20 mouse cellular contexts compared by ENCODE assay signal in the genomic region with DNA sequence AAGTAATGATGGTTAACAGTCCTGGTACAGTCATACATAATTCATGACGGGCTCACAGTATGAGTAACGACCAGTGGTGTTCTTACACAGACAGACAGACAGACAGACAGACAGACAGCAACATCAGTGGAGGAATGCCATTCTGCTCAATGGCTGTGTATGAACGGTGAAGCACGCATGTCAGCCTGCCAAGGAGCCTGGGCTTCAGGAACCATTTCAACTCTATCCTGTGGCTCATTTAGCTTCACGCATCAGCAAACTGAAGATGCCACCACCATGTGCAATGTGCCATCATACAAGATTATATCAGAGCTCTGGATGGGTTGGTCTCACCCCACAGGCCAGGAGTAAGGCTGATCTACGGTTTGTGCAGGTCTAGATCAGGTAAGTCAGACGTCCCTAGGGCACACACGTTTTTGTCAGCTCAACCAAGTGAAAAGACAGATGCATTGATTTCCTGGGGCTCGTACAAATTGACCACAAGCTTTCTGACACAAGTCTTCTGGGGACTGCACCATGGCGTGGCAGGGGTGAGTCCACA.
DNase-seq lines count a peak whose midpoint lies in the region; ATAC-seq lines count a peak whose summit lies in the region.
"Had no signal": no experiment of that assay in that cellular context is flagged by ENCODE, and none has a peak within 500 bp of the region (broad histone marks: within the 10 kb centered on the region; RNA-seq: fewer than 3 reads in every experiment).

No protein-coding gene starts in this region.

- H3K27ac ChIP-seq in midbrain, embryonic 11.5 days (ENCODE audit: low read depth, low read length): no peak overlapping the region
- no peak overlapping the region for H3K27ac ChIP-seq in midbrain, embryonic 13.5 days
- H3K27ac ChIP-seq: embryonic facial prominence, embryonic 10.5 days; embryonic facial prominence, embryonic 12.5 days; forebrain, embryonic 13.5 days; forebrain, embryonic 15.5 days had no signal

- no peaks in the 10 kb centered on the region for H3K36me3 ChIP-seq in midbrain, embryonic 11.5 days (ENCODE audit: control insufficient read depth, insufficient read depth, low read length)
- no peaks in the 10 kb centered on the region for H3K36me3 ChIP-seq in midbrain, embryonic 13.5 days
- H3K36me3 ChIP-seq: embryonic facial prominence, embryonic 10.5 days; embryonic facial prominence, embryonic 12.5 days; forebrain, embryonic 15.5 days; G1E had no signal

- 86% methylated on average over 10 of the region's 10 CpGs for WGBS in midbrain, embryonic 11.5 days
- WGBS in midbrain, embryonic 13.5 days: 83% methylated on average over 10 of the region's 10 CpGs

- intact Hi-C loops in left cerebral cortex, postnatal 4 days (cut with DNase I): no loop called here

- no peak overlapping the region for H3K4me2 ChIP-seq in midbrain, embryonic 11.5 days
- no peak overlapping the region for H3K4me2 ChIP-seq in midbrain, embryonic 13.5 days (replicated peaks)
- H3K4me2 ChIP-seq: embryonic facial prominence, embryonic 12.5 days; forebrain, embryonic 13.5 days; forebrain, embryonic 15.5 days had no signal

- H3K9ac ChIP-seq in midbrain, embryonic 11.5 days (ENCODE audit: low read length): no peak overlapping the region
- no peak overlapping the region for H3K9ac ChIP-seq in midbrain, embryonic 13.5 days (replicated peaks)
- H3K9ac ChIP-seq: embryonic facial prominence, embryonic 12.5 days; forebrain, embryonic 13.5 days; forebrain, embryonic 15.5 days; forebrain, postnatal 0 days had no signal

- no peaks in the 10 kb centered on the region for H3K27me3 ChIP-seq in midbrain, embryonic 11.5 days (ENCODE audit: control insufficient read depth, insufficient read depth, low read length)
- peaks cover 5% of the 10 kb centered on the region; the same call in 1 of the 2 replicates for H3K27me3 ChIP-seq in midbrain, embryonic 13.5 days
- H3K27me3 ChIP-seq: CH12.LX; embryonic facial prominence, embryonic 12.5 days; forebrain, embryonic 13.5 days; forebrain, embryonic 15.5 days; Patski had no signal

- peaks cover 8% of the 10 kb centered on the region for H3K4me1 ChIP-seq in midbrain, embryonic 11.5 days (ENCODE audit: control insufficient read depth, insufficient read depth, low read length)
- H3K4me1 ChIP-seq in midbrain, embryonic 13.5 days (replicated peaks): peaks cover 15% of the 10 kb centered on the region

- DNase-seq in cerebellum, postnatal 10 days: peak; percentile 66 to 71
- DNase-seq in cerebellum, postnatal 4 days (ENCODE audit: low spot score in 2 of 2): no peak
- DNase-seq in left cerebral cortex, postnatal 4 days: peak; percentile 23
- DNase-seq in left cerebral cortex, adult 18-20 months (ENCODE audit: low spot score in 2 of 2): no peak
- DNase-seq in midbrain, embryonic 11.5 days (ENCODE audit: low spot score, missing footprints): peak; percentile 51
- DNase-seq: adrenal gland, adult 8-10 months; adrenal gland, postnatal 14 days; adrenal gland, postnatal 36 days; B cell, adult 2 months; forebrain, postnatal 0 days had no signal

- ATAC-seq in midbrain, embryonic 11.5 days (ENCODE audit: low FRiP score): no peak
- no peak for ATAC-seq in midbrain, embryonic 13.5 days
- ATAC-seq: activated CD4-positive, CD25-positive, alpha-beta regulatory T cell, adult 4 months; CD4-positive, CD25-positive, alpha-beta regulatory T cell, adult 4 months; forebrain, embryonic 13.5 days; forebrain, embryonic 15.5 days; forebrain, postnatal 0 days; Patski had no signal

- no peaks in the 10 kb centered on the region for H3K9me3 ChIP-seq in midbrain, embryonic 11.5 days (ENCODE audit: control insufficient read depth, low read length)
- H3K9me3 ChIP-seq in midbrain, embryonic 13.5 days: no peaks in the 10 kb centered on the region
- H3K9me3 ChIP-seq: embryonic facial prominence, embryonic 12.5 days; forebrain, embryonic 13.5 days; forebrain, embryonic 15.5 days had no signal

- H3K4me3 ChIP-seq in midbrain, embryonic 11.5 days (ENCODE audit: low read depth, low read length): no peak overlapping the region
- H3K4me3 ChIP-seq in midbrain, embryonic 13.5 days (replicated peaks): no peak overlapping the region
- H3K4me3 ChIP-seq: embryonic facial prominence, embryonic 10.5 days; embryonic facial prominence, embryonic 12.5 days; forebrain, embryonic 13.5 days; forebrain, embryonic 15.5 days had no signal

Comparison
In these comparisons a context has a peak if more than half of its experiments do, and no peak if none do; other contexts are left out.
1. DNase-seq: peak in cerebellum, postnatal 10 days (2 of 2), left cerebral cortex, postnatal 4 days (single experiment) and midbrain, embryonic 11.5 days (single experiment); none in cerebellum, postnatal 4 days (0 of 2) and left cerebral cortex, adult 18-20 months (0 of 2).